Mouse (Mus musculus) limb, embryonic 10.5 days (tissue): ENCODE results near the gene Gm20532. TPM values are rescaled to one million over a fixed set of nuclear protein-coding genes. Genes with fewer than 3 reads are reported as not detected.

ENCODE experiments used
- DNase-seq: peaks from one replicate; pipeline ENCODE4 v3.0.0-alpha.2; 2017; ENCODE audit warnings: low spot score
- H3K27ac ChIP-seq: fragments of 300-500 bp; sonication (generic); 2 replicates; pipeline ENCODE4 v1.5.1; 2016; ENCODE audit warnings: mild to moderate bottlenecking
- H3K27me3 ChIP-seq: fragments of 300-500 bp; sonication (generic); 2 replicates; pipeline ENCODE4 v1.6.1; 2016; ENCODE audit warnings: low read depth, mild to moderate bottlenecking; ENCODE audit not compliant: poor library complexity, severe bottlenecking
- H3K36me3 ChIP-seq: fragments of 300-500 bp; sonication (generic); 2 replicates; pipeline ENCODE4 v1.6.1; 2016; ENCODE audit warnings: mild to moderate bottlenecking, moderate library complexity
- H3K4me1 ChIP-seq: fragments of 300-500 bp; sonication (generic); 2 replicates; pipeline ENCODE4 v1.6.1; 2016
- H3K4me3 ChIP-seq: fragments of 300-500 bp; sonication (generic); 2 replicates; pipeline ENCODE4 v1.5.1; 2016; ENCODE audit warnings: mild to moderate bottlenecking, moderate library complexity
- H3K9me3 ChIP-seq: fragments of 300-500 bp; sonication (generic); replicated peaks from 2 replicates; pipeline ENCODE4 v1.6.1; 2016; ENCODE audit warnings: mild to moderate bottlenecking
- WGBS: fragments of 180-500 bp; shearing (Covaris S2); methylation state at CpG from one replicate; pipeline ENCODE4 v1.1.7; 2016; 5-methylcytosine and 5-hydroxymethylcytosine counted together
- polyA plus RNA-seq: library from polyadenylated mRNA; unstranded; fragments of >200 nt; fragmentation: Nextera tagmentation; extraction: Ambion mirVana; gene quantifications from 2 replicates; pipeline ENCODE4 v1.2.1, GENCODE M21; 2016

Gm20532 gene
- polyA plus RNA-seq, 1 experiment from 2014 or later = not detected

GRCm38 (mm10) chr2:26576462-26576861 is 10.0 kb upstream of the Gm20532 start:
- peak overlapping the region; percentile 85 for H3K27ac ChIP-seq
- 69% methylated on average over 4 of the region's 4 CpGs for WGBS
- H3K9me3 ChIP-seq = no peaks in the 10 kb centered on the region
- H3K4me3 ChIP-seq = no peak overlapping the region
- H3K27me3 ChIP-seq = no peaks in the 10 kb centered on the region
- H3K4me1 ChIP-seq = peaks cover 45% of the 10 kb centered on the region
- no peak for DNase-seq
- no peaks in the 10 kb centered on the region for H3K36me3 ChIP-seq

- no peak for DNase-seq
- Histone ChIP-seq H3K27me3 (no peaks in the 10 kb centered on the region), H3K36me3 (no peaks in the 10 kb centered on the region), H3K9me3 (no peaks in the 10 kb centered on the region), H3K4me3 (0 out of 2 replicates have a peak overlapping the region, but pooled peaks have one; percentile 6), H3K27ac (peak overlapping the region; percentile 85), H3K4me1 (peaks cover 40% of the 10 kb centered on the region)
- WGBS = 64% methylated on average over 6 of the region's 6 CpGs
These were observed 8.1 kb upstream of the Gm20532 start for GRCm38 (mm10) chr2:26578369-26578768.

GRCm38 (mm10) chr2:26579714-26580113 is 6.7 kb upstream of the Gm20532 start, which contains the start of gene Egfl7:
TSS of gene Egfl7 (plus strand) at chr2:26580014.
- H3K27ac ChIP-seq = peak within 1 kb of the TSS; percentile 85
- DNase-seq = no peak
- no peaks in the 10 kb centered on the region for H3K36me3 ChIP-seq
- no peaks in the 10 kb centered on the region for H3K9me3 ChIP-seq
- no peak within 1 kb of the TSS for H3K4me3 ChIP-seq
- peaks cover 41% of the 10 kb centered on the region for H3K4me1 ChIP-seq
- 93% methylated on average over 1 of the region's 1 CpGs for WGBS
- H3K27me3 ChIP-seq = no peaks in the 10 kb centered on the region

DNA sequence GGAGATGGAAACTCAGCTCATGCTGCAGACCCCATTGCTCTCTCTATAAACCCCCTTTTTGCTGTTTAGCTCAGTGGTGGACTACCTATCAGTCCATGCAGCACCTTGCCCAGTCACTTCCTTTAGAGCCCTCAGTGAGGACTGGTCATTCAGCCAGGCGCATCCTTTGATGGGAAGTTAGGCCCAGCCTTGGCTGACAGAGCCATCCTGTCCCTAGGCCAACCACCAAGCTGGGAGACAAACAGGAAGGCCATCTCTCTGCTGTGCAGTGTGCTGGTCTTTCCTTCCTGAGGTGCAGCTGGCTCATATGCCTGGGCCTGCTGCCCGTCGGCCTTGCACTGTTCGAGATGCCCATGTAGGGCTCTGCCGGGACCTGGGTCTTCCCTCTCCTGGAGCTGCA is 5.7 kb upstream of the Gm20532 start:
- DNase-seq = no peak
- Histone ChIP-seq H3K27me3 (no peaks in the 10 kb centered on the region), H3K9me3 (no peaks in the 10 kb centered on the region), H3K27ac (peak overlapping the region; percentile 22; the same call in 1 of the 2 replicates), H3K4me1 (peaks cover 37% of the 10 kb centered on the region), H3K36me3 (no peaks in the 10 kb centered on the region), H3K4me3 (no peak overlapping the region)
- WGBS = 92% methylated on average over 5 of the region's 5 CpGs

DNA sequence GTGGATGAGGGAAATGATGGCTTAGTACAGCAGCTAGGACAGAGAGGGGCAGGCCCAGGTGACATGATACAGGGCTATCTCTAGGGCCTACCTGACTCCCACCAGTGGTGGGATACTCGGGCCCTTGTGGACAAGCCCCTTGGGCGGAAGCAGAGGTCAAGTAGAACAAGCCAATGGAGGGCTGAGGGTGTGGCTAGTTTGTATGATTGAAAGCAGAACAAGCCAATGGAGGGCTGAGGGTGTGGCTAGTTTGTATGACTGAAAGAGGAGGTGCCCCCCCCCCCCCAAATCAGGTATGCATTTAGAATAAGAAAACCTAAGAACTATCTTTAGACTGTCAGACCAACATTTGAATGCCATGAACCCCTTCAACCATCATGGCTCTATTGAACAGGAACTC is 4.2 kb upstream of the Gm20532 start:
- Histone ChIP-seq H3K4me3 (no peak overlapping the region), H3K9me3 (no peaks in the 10 kb centered on the region), H3K4me1 (peaks cover 42% of the 10 kb centered on the region), H3K36me3 (no peaks in the 10 kb centered on the region), H3K27ac (no peak overlapping the region), H3K27me3 (no peaks in the 10 kb centered on the region)
- 75% methylated on average over 2 of the region's 2 CpGs for WGBS
- DNase-seq = no peak

DNA sequence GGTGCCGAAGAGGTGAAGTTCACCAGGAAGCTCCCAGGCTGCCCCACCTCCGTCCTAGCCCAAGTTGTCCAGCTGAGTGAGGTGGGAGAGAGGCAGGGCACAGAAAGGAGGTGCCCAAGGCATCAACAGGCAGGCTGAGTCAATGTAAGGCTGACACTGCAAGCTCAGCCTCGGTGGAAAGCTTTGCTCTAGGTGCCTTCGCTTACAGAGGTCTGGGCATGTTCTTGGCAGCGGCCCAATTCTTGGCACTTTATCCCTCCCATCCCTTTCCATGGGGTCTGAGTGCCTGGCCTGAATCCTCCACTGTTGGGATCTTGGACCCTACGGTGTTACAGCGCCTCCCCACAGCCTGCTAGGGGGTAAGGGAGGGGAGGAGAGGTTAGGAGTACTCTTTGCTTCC is 3.7 kb upstream of the Gm20532 start:
- peak overlapping the region; percentile 50 for H3K27ac ChIP-seq
- no peaks in the 10 kb centered on the region for H3K36me3 ChIP-seq
- H3K4me3 ChIP-seq = no peak overlapping the region
- DNase-seq = no peak
- H3K27me3 ChIP-seq = no peaks in the 10 kb centered on the region
- no peaks in the 10 kb centered on the region for H3K9me3 ChIP-seq
- H3K4me1 ChIP-seq = peaks cover 43% of the 10 kb centered on the region
- WGBS = 86% methylated on average over 7 of the region's 7 CpGs

- no peak for DNase-seq
- Histone ChIP-seq H3K4me1 (peaks cover 42% of the 10 kb centered on the region), H3K27me3 (no peaks in the 10 kb centered on the region), H3K36me3 (no peaks in the 10 kb centered on the region), H3K27ac (peak overlapping the region; percentile 50), H3K4me3 (peak overlapping the region; percentile 25; the same call in 1 of the 2 replicates), H3K9me3 (no peaks in the 10 kb centered on the region)
- WGBS = 70% methylated on average over 11 of the region's 11 CpGs
These were observed 2.8 kb upstream of the Gm20532 start for GRCm38 (mm10) chr2:26583640-26584039.

GRCm38 (mm10) chr2:26585713-26586112 is 726 bp upstream of the Gm20532 start:
- H3K4me3 ChIP-seq = peak overlapping the region; percentile 76
- DNase-seq = no peak
- H3K9me3 ChIP-seq = no peaks in the 10 kb centered on the region
- no peaks in the 10 kb centered on the region for H3K36me3 ChIP-seq
- peaks cover 42% of the 10 kb centered on the region for H3K4me1 ChIP-seq
- H3K27me3 ChIP-seq = no peaks in the 10 kb centered on the region
- WGBS = 70% methylated on average over 6 of the region's 6 CpGs
- H3K27ac ChIP-seq = peak overlapping the region; percentile 90; the same call in 1 of the 2 replicates

- Histone ChIP-seq H3K36me3 (no peaks in the 10 kb centered on the region; the same call in 1 of the 2 replicates), H3K4me3 (peak overlapping the region; percentile 76), H3K27ac (peak overlapping the region; percentile 90), H3K9me3 (no peaks in the 10 kb centered on the region), H3K27me3 (no peaks in the 10 kb centered on the region), H3K4me1 (peaks cover 40% of the 10 kb centered on the region)
- no peak for DNase-seq
- 5% methylated on average over 11 of the region's 11 CpGs for WGBS
These were observed 586 bp downstream of the Gm20532 start for GRCm38 (mm10) chr2:26587044-26587405.

- Histone ChIP-seq H3K27me3 (no peaks in the 10 kb centered on the region), H3K4me3 (no peak overlapping the region), H3K9me3 (no peaks in the 10 kb centered on the region), H3K36me3 (peaks cover 7% of the 10 kb centered on the region), H3K4me1 (peaks cover 41% of the 10 kb centered on the region), H3K27ac (peak overlapping the region; percentile 53; the same call in 1 of the 2 replicates)
- 27% methylated on average over 4 of the region's 4 CpGs for WGBS
- DNase-seq = no peak
These were observed 2.1 kb downstream of the Gm20532 start for GRCm38 (mm10) chr2:26588573-26588972.

DNA sequence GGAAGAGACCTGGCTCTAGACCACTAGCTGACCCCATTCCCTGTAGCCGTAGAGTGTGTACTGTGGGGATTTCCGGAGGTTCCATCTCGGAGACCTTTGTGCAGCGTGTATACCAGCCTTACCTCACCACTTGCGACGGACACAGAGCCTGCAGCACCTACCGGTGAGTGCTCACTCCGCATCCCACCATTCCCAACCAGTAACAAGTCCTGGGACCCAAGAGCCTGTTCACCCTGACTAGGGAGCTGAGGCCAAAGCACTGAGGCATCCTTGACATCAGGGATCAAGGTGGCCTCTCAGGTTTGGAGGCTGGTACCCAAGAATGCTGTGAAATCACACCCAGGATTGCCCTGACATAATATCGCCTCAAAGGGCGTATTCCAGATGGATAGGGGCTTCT is 2.8 kb downstream of the Gm20532 start:
- Histone ChIP-seq H3K36me3 (peaks cover 10% of the 10 kb centered on the region), H3K27me3 (no peaks in the 10 kb centered on the region), H3K9me3 (no peaks in the 10 kb centered on the region), H3K27ac (0 out of 2 replicates have a peak overlapping the region, but pooled peaks have one; percentile 2), H3K4me1 (peaks cover 35% of the 10 kb centered on the region), H3K4me3 (no peak overlapping the region)
- no peak for DNase-seq
- 92% methylated on average over 10 of the region's 10 CpGs for WGBS

DNA sequence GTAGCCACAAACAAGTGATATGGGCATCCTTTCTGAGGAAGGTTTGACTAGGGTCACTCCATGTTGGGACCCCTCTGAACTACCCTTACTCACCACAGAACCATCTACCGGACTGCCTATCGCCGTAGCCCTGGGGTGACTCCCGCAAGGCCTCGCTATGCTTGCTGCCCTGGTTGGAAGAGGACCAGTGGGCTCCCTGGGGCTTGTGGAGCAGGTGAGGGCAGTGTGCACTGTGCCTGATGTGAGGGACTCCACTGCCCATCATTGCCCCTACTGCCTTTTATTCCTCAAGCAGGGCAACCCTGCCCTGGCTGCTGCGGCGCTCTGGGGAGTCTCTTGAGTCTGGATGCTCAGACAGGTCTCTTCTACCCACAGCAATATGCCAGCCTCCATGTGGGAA is 3.8 kb downstream of the Gm20532 start:
- H3K4me1 ChIP-seq = peaks cover 38% of the 10 kb centered on the region
- H3K4me3 ChIP-seq = no peak overlapping the region
- 91% methylated on average over 7 of the region's 7 CpGs for WGBS
- no peaks in the 10 kb centered on the region for H3K9me3 ChIP-seq
- H3K36me3 ChIP-seq = peaks cover 14% of the 10 kb centered on the region
- no peak overlapping the region for H3K27ac ChIP-seq
- H3K27me3 ChIP-seq = no peaks in the 10 kb centered on the region
- DNase-seq = no peak

DNA sequence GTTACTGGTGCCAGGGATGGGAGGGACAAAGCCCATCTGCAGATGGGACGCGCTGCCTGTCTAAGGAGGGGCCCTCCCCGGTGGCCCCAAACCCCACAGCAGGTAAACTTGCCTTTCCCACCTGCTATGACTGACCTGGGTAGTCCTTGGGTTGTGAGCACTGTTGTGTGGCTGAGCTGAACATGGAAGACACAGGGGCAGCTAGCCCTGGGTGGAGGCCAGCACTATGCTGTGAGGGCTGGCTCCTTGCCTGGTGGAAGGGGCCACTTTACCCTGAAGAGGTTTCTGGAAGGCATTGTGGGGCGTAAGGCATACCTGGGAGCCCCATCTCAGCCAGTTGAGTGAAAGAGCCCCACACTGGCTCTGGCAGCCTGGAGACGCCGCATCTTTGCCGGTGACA is 4.5 kb downstream of the Gm20532 start:
- H3K27me3 ChIP-seq = no peaks in the 10 kb centered on the region
- H3K27ac ChIP-seq = 0 out of 2 replicates have a peak overlapping the region, but pooled peaks have one; percentile 6
- peaks cover 38% of the 10 kb centered on the region for H3K4me1 ChIP-seq
- WGBS = 93% methylated on average over 7 of the region's 7 CpGs
- H3K36me3 ChIP-seq = peaks cover 14% of the 10 kb centered on the region
- no peak for DNase-seq
- no peak overlapping the region for H3K4me3 ChIP-seq
- no peaks in the 10 kb centered on the region for H3K9me3 ChIP-seq

DNA sequence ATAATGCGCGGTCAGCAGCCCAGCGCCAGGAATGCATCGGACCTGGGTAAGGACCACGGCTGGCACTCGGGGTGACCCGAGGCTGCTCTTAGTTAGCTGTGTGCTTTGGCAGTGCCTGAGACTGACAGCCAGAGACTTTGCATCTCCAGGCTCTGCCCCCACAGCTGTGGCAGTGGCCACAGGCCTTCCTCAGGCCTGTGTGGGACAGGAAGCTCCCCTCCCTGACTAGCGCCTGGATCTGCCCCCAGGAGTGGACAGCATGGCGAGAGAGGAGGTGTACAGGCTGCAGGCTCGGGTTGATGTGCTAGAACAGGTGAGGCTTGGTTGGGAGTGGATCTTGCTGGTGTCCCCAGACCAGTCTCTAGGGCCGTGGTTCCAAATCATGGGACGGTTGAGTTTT is 5.0 kb downstream of the Gm20532 start:
- WGBS = 87% methylated on average over 12 of the region's 12 CpGs
- peaks cover 14% of the 10 kb centered on the region for H3K36me3 ChIP-seq

More for the DNA sequence above, 5.0 kb downstream of the Gm20532 start:
- Histone ChIP-seq H3K9me3 (no peaks in the 10 kb centered on the region), H3K27me3 (no peaks in the 10 kb centered on the region), H3K4me3 (no peak overlapping the region), H3K27ac (0 out of 2 replicates have a peak overlapping the region, but pooled peaks have one; percentile 6), H3K4me1 (peaks cover 34% of the 10 kb centered on the region)
- no peak for DNase-seq
